Mouse (Mus musculus): ENCODE measurements around the gene Srd5a3.
A peak's percentile ranks its signal among the peaks of the same experiment; 100 is the strongest.

Gene Srd5a3

GRCm38 (mm10) chr5:76152956-76153355 is 12.9 kb downstream of the Srd5a3 start:
- DNase-seq (ENCODE audit: low spot score in 2 of 2) = peak in 1 of 2 experiments; percentile 3

DNA sequence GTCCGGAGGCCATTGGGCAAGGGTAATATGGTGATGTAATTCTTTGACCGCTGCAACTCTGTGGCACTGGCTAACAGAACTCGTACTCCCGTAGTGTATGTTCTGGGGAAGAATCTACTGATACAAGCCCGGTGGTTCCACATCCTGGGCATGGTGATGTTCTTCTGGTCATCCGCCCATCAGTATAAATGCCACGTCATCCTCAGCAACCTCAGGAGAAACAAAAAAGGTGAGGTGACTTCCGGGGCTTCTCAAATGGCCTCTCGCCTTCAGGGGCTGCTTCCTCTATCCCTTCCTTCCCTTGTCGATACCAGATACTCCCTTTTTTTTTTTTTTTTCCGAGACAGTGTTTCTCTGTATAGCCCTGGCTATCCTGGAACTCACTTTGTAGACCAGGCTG is 13.4 kb downstream of the Srd5a3 start:
- DNase-seq (ENCODE audit: low spot score in 2 of 2) = no peak

DNA sequence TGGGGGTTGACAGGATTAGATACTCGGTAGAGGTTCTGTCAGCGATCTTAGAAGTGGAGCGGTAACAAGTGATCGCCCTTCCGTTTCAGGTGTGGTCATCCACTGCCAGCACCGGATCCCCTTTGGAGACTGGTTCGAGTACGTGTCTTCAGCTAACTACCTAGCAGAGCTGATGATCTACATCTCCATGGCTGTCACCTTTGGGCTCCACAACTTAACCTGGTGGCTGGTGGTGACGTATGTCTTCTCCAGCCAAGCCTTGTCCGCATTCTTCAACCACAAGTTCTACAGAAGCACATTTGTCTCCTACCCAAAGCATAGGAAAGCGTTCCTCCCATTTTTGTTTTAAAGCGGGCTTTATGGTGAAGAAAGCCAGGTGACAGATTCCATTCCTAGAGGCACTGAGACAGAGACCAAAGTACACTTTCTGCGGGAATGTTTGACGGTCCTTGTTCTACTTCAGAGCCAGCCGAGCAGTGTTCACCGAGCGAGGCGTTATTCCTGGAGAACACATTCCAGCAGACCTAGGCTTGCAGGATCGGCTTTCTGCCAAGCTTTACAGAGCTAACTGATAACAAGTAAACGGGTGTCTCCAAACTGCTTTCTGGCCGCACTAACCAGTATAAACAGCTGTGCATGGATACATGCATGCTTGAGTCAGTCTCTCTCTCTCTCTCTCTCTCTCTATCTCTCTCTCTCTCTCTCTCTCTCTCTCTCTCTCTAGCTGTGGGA is 14.5 kb downstream of the Srd5a3 start:
- DNase-seq (ENCODE audit: low spot score in 2 of 2) = no peak

DNA sequence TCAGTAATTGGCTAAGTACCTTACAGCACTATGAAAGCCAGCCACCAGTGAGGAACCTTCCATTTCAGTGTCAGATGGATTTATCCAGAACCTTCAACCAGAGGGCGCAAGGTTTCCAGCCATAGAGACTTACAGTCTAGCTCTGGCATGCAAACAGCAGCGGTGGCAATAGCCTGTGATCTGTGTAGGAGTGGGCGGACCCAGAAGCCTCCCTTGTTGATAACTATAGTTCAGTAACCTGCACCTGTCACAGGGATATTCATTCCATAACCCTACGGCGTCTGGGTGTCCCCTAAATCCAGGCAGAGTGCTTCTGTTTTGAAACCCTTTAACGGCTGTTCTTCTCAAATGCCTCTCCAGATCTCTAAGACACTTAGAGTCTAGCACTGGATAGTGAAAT is 19.5 kb downstream of the Srd5a3 start:
- DNase-seq (ENCODE audit: low spot score in 2 of 2) = no peak

GRCm38 (mm10) chr5:76160086-76160485 is 20.0 kb downstream of the Srd5a3 start:
- DNase-seq (ENCODE audit: low spot score in 2 of 2) = no peak

DNA sequence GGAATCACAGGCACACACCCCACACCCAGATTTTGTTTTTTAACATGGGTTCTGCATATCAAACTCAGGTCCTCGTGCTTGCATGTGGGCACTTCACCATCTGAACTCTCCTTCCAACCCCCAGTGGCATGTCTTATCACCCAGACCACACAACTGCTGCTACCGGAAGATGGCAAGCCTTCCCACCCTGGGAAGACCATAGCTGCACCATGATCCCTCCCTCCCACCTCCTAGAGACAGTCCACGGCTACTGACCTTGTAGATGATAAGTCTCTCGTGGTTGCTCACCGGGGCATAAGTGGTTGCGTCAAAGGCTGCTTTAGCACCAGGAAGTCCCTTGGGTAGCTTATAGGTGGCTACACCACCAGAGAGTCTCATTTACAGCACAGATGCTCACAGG is 21.4 kb downstream of the Srd5a3 start:
- DNase-seq (ENCODE audit: low spot score in 2 of 2) = no peak

GRCm38 (mm10) chr5:76162926-76163325 is 22.9 kb downstream of the Srd5a3 start:
- DNase-seq (ENCODE audit: low spot score in 2 of 2) = no peak

DNA sequence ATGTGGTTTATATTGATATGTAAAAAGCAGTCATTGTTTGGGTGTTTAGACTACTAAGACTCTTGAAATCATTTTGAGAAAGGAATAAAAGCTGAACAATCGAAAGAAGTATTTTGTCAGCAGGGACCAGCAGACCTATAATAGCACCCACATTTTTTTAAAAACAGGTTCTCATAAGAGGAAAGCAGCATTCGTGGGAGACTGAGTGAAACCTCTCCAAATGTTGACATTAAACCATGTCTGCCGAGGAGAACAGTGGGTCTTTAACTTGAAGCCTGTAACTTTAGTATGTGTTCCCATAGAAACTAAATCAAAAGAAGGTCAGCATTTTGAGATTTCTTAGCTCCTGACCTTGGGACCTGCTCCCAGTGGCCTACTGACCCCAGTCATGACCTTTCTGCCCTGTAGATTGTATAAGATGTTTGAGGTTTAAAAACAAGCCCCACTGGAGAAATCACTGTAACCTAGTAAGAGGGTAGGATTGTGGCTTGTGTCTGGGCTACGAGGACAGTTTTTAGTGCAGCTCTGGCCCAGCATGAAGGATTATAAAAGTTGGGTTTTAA is 23.8 kb downstream of the Srd5a3 start:
- DNase-seq (ENCODE audit: low spot score in 2 of 2) = no peak

DNA sequence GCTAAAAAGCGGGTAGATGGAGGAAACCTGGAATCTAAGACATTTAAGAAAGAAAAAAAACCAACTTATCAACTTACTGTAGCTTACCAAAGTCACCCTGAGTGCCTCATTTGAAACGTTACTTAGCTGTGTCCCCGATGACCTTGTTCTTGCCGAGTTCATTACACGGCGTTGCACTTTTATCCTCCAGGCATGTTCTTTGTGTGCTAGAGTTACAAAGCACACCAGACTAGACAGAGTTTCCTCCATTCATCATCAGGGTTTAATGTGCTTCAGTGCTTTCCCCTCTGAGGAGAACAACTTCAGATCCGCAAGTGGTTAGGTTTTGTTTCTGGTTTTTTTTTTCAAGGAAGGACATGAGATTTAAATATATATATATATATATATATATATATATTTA is 24.8 kb downstream of the Srd5a3 start:
- DNase-seq (ENCODE audit: low spot score in 2 of 2) = no peak

- DNase-seq (ENCODE audit: low spot score in 2 of 2) = no peak
Measured at GRCm38 (mm10) chr5:76170522-76170921, 30.5 kb downstream of the Srd5a3 start.

DNA sequence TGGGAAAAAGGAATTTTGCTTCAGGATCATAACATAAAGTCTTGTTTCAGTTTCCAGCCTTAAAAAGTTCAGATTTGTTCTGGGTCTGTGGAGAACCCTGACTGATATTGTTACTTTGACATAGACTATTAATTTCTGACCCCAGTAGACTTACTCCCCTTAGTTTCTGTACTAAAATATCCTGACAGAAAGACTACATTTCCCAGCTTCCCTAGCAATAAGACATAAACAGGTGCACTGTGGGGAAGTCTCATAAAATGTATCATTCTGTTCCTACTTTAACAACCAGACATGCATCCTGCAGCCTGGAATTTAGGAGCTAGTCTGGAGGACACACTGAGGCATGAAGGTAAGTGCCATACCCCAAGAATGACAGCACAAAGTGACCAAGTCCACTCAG is 31.0 kb downstream of the Srd5a3 start:
- DNase-seq (ENCODE audit: low spot score in 2 of 2) = no peak

DNA sequence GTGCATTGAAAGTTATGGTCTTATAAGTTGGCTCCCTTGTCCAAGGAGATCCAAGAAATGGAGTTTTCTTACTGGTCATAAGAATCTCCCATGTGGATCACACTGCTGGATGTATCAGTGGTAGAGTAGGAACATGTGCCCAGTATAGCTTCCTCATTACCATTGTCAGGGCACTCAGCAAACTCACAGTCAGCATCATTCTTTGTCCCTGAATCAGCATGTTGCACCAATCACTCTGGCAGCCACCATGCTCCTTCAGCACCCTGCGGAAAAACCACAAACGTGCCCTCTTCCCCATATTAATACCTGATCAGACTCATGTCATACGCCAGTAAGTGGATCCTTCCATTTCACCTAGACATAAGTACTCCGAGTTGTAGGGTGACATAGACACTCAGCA is 35.0 kb downstream of the Srd5a3 start:
- no peak for DNase-seq (ENCODE audit: low spot score in 2 of 2)

GRCm38 (mm10) chr5:76176411-76176810 is 36.3 kb downstream of the Srd5a3 start:
- DNase-seq (ENCODE audit: low spot score in 2 of 2) = peak in 1 of 2 experiments; percentile 11

- DNase-seq (ENCODE audit: low spot score in 2 of 2) = peak in 1 of 2 experiments; percentile 0
Measured at GRCm38 (mm10) chr5:76176841-76177240, 36.8 kb downstream of the Srd5a3 start.

DNA sequence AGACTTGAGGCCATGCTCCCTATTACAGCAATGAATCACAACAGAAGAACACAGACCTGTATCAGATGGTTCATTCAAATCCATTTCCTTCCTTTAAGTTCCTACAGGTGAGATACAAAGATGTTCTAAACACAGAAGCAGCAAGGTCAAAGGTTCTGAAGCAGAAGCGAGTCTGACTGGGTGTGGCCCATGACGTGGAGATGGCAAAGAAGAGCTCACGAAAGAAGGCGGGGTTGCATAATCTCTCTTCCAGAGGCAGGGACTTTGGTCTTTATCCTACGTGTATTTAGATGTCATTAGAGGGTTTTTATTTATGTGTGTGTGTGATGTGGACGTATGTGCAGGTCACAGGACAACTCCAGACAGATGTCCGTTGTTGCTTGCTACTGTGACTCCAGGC is 37.6 kb downstream of the Srd5a3 start:
- DNase-seq (ENCODE audit: low spot score in 2 of 2) = peak in 1 of 2 experiments; percentile 4

GRCm38 (mm10) chr5:76179171-76179570 is 39.1 kb downstream of the Srd5a3 start:
- no peak for DNase-seq (ENCODE audit: low spot score in 2 of 2)

GRCm38 (mm10) chr5:76179791-76180190 is 39.7 kb downstream of the Srd5a3 start:
- DNase-seq (ENCODE audit: low spot score in 2 of 2) = no peak

- DNase-seq (ENCODE audit: low spot score in 2 of 2) = peak in 1 of 2 experiments; percentile 25
Measured at GRCm38 (mm10) chr5:76182326-76182725, 42.3 kb downstream of the Srd5a3 start.

GRCm38 (mm10) chr5:76183043-76183749 is 43.1 kb downstream of the Srd5a3 start:
- DNase-seq (ENCODE audit: low spot score in 2 of 2) = no peak

DNA sequence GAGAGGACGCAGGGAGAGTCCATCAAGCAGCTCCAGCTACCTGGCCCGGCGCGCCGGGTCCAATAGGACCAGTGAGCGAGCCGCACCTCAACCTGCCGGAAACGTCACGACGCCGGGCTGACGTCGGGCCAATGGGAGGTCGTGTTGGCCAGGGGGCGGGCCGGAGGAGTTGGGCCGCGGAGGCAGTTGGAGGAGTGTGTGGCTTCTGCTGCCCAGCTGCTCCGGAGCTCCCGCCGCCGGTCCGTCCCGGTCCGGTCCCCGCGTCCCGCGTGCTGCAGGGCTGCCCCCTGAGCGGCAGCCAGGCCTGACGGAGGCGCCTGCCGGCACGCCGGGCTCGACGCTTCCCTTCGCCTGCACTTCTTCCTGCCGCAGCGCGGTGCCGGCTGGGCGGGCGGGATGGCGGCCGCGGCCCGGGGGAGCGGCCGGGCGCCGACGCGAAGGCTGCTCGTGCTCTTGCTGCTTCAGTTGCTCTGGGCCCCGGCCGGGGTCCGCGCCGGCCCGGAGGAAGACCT is 43.7 kb downstream of the Srd5a3 start, which contains the start of gene Tmem165:
Tmem165 (plus strand) TSS at position 131 of the 512 bp plus-strand sequence.
- peak; percentile 97 for DNase-seq (ENCODE audit: low spot score in 2 of 2)

GRCm38 (mm10) chr5:76184286-76185080 is 44.4 kb downstream of the Srd5a3 start:
- peak; percentile 73 to 76 for DNase-seq (ENCODE audit: low spot score in 2 of 2)

- no peak for DNase-seq (ENCODE audit: low spot score in 2 of 2)
Measured at GRCm38 (mm10) chr5:76187885-76188284, 47.8 kb downstream of the Srd5a3 start.
